8 mouse cellular contexts compared by ENCODE assay signal in the genomic region with DNA sequence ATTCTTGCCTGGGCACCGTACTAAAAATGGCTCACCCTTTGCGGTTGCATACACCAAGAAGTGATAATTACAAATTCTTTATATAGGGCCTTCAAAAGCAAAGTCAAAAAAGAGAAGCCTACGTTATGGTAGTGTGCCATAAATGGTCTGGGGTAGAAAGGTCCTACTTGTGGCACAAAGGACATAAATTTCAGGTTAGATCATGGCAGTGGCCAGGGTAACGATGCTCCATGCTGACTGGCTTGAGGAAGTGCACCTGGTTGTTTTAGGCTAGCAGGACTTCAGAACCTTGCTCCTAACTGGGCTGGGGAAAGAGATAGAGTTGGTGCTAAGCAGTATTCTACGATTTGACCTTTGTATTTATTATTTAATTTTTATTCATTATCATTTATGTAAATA. TPM values are rescaled to one million over a fixed set of nuclear protein-coding genes. Genes with fewer than 3 reads are reported as not detected.
DNase-seq lines count a peak whose midpoint lies in the region; ATAC-seq and TF ChIP-seq lines count a peak whose summit lies in the region.

No protein-coding gene starts in this region.

- no peaks in the 10 kb centered on the region for H3K9me3 ChIP-seq in lung, embryonic 15.5 days
- H3K9me3 ChIP-seq in forebrain, embryonic 10.5 days = no peaks in the 10 kb centered on the region
- no peaks in the 10 kb centered on the region for H3K9me3 ChIP-seq in limb, embryonic 13.5 days

- H3K27ac ChIP-seq in lung, embryonic 15.5 days = no peak overlapping the region; the same call in 1 of the 2 replicates
- peak overlapping the region; percentile 91 for H3K27ac ChIP-seq in forebrain, embryonic 10.5 days
- peak overlapping the region; percentile 88; the same call in 1 of the 2 replicates for H3K27ac ChIP-seq in limb, embryonic 13.5 days
- no peak overlapping the region for H3K27ac ChIP-seq in olfactory bulb, adult 2 months (ENCODE audit: insufficient read depth, low read depth, low read length)

- DNase-seq in lung, postnatal 10 days = no peak
- DNase-seq in forebrain, embryonic 10.5 days (ENCODE audit: extremely low spot score, low spot score) = no peak
- no peak for DNase-seq in embryo, embryonic 9.5 days (ENCODE audit: extremely low spot score)
- DNase-seq in layer of hippocampus, postnatal 14 days (ENCODE audit: low spot score in 2 of 2) = no peak
- no peak for DNase-seq in B cell, adult 2 months

- no peak overlapping the region; the same call in 1 of the 2 replicates for H3K9ac ChIP-seq in lung, embryonic 15.5 days
- H3K9ac ChIP-seq in limb, embryonic 13.5 days = peak overlapping the region; percentile 91; the same call in 1 of the 2 replicates

- ATAC-seq in lung, embryonic 15.5 days (ENCODE audit: borderline replicate concordance, extremely low read depth, low FRiP score, low TSS enrichment) = peak; percentile 49
- ATAC-seq in limb, embryonic 13.5 days (ENCODE audit: low FRiP score, low read depth) = no peak

- TF ChIP-seq CTCF in olfactory bulb, adult 2 months (IDR thresholded peaks at IDR 0.05; ENCODE audit: insufficient read depth, low read depth, low read length) = no peak

- WGBS in lung, embryonic 15.5 days = 23% methylated on average over 5 of the region's 5 CpGs
- WGBS in forebrain, embryonic 10.5 days = 41% methylated on average over 5 of the region's 5 CpGs
- WGBS in limb, embryonic 13.5 days = 23% methylated on average over 5 of the region's 5 CpGs
- 16% methylated on average over 5 of the region's 5 CpGs for WGBS in olfactory bulb, adult 2 months

- H3K36me3 ChIP-seq in lung, embryonic 15.5 days = peaks cover 16% of the 10 kb centered on the region
- peaks cover 19% of the 10 kb centered on the region for H3K36me3 ChIP-seq in forebrain, embryonic 10.5 days (replicated peaks)
- H3K36me3 ChIP-seq in limb, embryonic 13.5 days = peaks cover 41% of the 10 kb centered on the region

- no peaks in the 10 kb centered on the region for H3K27me3 ChIP-seq in lung, embryonic 15.5 days
- no peaks in the 10 kb centered on the region for H3K27me3 ChIP-seq in forebrain, embryonic 10.5 days (ENCODE audit: poor library complexity, severe bottlenecking)
- H3K27me3 ChIP-seq in limb, embryonic 13.5 days = no peaks in the 10 kb centered on the region

- H3K4me3 ChIP-seq in lung, embryonic 15.5 days = peak overlapping the region; percentile 76
- peak overlapping the region; percentile 79 for H3K4me3 ChIP-seq in forebrain, embryonic 10.5 days
- peak overlapping the region; percentile 76 for H3K4me3 ChIP-seq in limb, embryonic 13.5 days
- H3K4me3 ChIP-seq in olfactory bulb, adult 2 months (ENCODE audit: insufficient read depth, low read depth, low read length) = peak overlapping the region; percentile 83

- no peak for TF ChIP-seq POLR2A in olfactory bulb, adult 2 months (IDR thresholded peaks at IDR 0.05; ENCODE audit: insufficient read depth, low read depth, low read length)

- peaks cover 12% of the 10 kb centered on the region; the same call in 1 of the 2 replicates for H3K4me1 ChIP-seq in lung, embryonic 15.5 days
- peaks cover 19% of the 10 kb centered on the region for H3K4me1 ChIP-seq in forebrain, embryonic 10.5 days
- H3K4me1 ChIP-seq in limb, embryonic 13.5 days = peaks cover 19% of the 10 kb centered on the region
- H3K4me1 ChIP-seq in olfactory bulb, adult 2 months (ENCODE audit: control insufficient read depth, insufficient read depth, low read length) = no peaks in the 10 kb centered on the region

- H3K4me2 ChIP-seq in lung, embryonic 15.5 days = peak overlapping the region; percentile 75
- H3K4me2 ChIP-seq in limb, embryonic 13.5 days (replicated peaks) = peak overlapping the region; percentile 71

RNA-seq across cellular contexts. Expression of a gene that starts 0.4 kb away (rescaled TPM):
- polyA plus RNA-seq in lung, embryonic 15.5 days (2015; fragmentation: Nextera tagmentation; extraction: Ambion mirVana) = 69.9 and 72.4 TPM in 2 replicates
- 59.1 and 62.6 TPM in 2 replicates for polyA plus RNA-seq in forebrain, embryonic 10.5 days (2016; fragmentation: Nextera tagmentation; extraction: Ambion mirVana)
- polyA plus RNA-seq in limb, embryonic 13.5 days (2015; fragmentation: Nextera tagmentation; extraction: Ambion mirVana) = 93.8 and 101 TPM in 2 replicates
- not detected in 2 replicates for polyA plus RNA-seq in olfactory bulb, adult 2 months (2012; ENCODE audit: insufficient read depth, insufficient read length, low replicate concordance, missing spikeins)
- total RNA-seq in layer of hippocampus, postnatal 14 days (2021) = 10 to 100 TPM; 19.1 to 21.2 TPM

RNA-seq across cellular contexts. Expression of a gene that starts 46.0 kb away (rescaled TPM):
- 38.9 and 39.2 TPM in 2 replicates for polyA plus RNA-seq in lung, embryonic 15.5 days (2015; fragmentation: Nextera tagmentation; extraction: Ambion mirVana)
- 50.2 and 52.2 TPM in 2 replicates for polyA plus RNA-seq in forebrain, embryonic 10.5 days (2016; fragmentation: Nextera tagmentation; extraction: Ambion mirVana)
- 40.2 and 40.4 TPM in 2 replicates for polyA plus RNA-seq in limb, embryonic 13.5 days (2015; fragmentation: Nextera tagmentation; extraction: Ambion mirVana)
- polyA plus RNA-seq in olfactory bulb, adult 2 months (2012; ENCODE audit: insufficient read depth, insufficient read length, low replicate concordance, missing spikeins) = 102 TPM in 1 of 2 replicates, not detected in the other
- total RNA-seq in layer of hippocampus, postnatal 14 days (2021) = 100 to 1,000 TPM; 104 to 110 TPM

Comparison
In these comparisons a context has a peak if more than half of its experiments do, and no peak if none do; other contexts are left out.
1. H3K27ac ChIP-seq: peak in forebrain, embryonic 10.5 days (single experiment) and limb, embryonic 13.5 days (single experiment); none in lung, embryonic 15.5 days (single experiment) and olfactory bulb, adult 2 months (single experiment).
2. RNA of a gene that starts 0.4 kb away (polyA plus RNA-seq): 93.8 to 101 TPM in limb, embryonic 13.5 days, 69.9 to 72.4 TPM in lung, embryonic 15.5 days and 59.1 to 62.6 TPM in forebrain, embryonic 10.5 days; not detected in olfactory bulb, adult 2 months; every median in the first group is over 10 times any median in the second.
3. Peak in every context shown above with its lines, with median percentiles within 50 percentile points of each other: H3K4me3 ChIP-seq.